Mouse (Mus musculus): ENCODE measurements around the gene Tmem121. TPM values are rescaled to one million over a fixed set of nuclear protein-coding genes. Genes with fewer than 3 reads are reported as not detected.
A peak's percentile ranks its signal among the peaks of the same experiment; 100 is the strongest.

The Tmem121 gene
- total RNA-seq, 2 experiments from 2014 or later: not detected

- no peak for ATAC-seq (replicated peaks; ENCODE audit: poor library complexity, severe bottlenecking)
Observed at GRCm38 (mm10) chr12:113148381-113149035, 37.2 kb upstream of the Tmem121 start.

GRCm38 (mm10) chr12:113149341-113149740 is 36.4 kb upstream of the Tmem121 start:
- ATAC-seq (replicated peaks; ENCODE audit: poor library complexity, severe bottlenecking): no peak

- no peak for ATAC-seq (replicated peaks; ENCODE audit: poor library complexity, severe bottlenecking)
Observed at GRCm38 (mm10) chr12:113149896-113150295, 35.8 kb upstream of the Tmem121 start.

GRCm38 (mm10) chr12:113150591-113150990 is 35.1 kb upstream of the Tmem121 start:
- ATAC-seq (replicated peaks; ENCODE audit: poor library complexity, severe bottlenecking): no peak

- no peak for ATAC-seq (replicated peaks; ENCODE audit: poor library complexity, severe bottlenecking)
Observed at GRCm38 (mm10) chr12:113151046-113151445, 34.7 kb upstream of the Tmem121 start.

- peak; percentile 17 for ATAC-seq (replicated peaks; ENCODE audit: poor library complexity, severe bottlenecking)
Observed at GRCm38 (mm10) chr12:113151661-113152271, 34.0 kb upstream of the Tmem121 start.

- ATAC-seq (replicated peaks; ENCODE audit: poor library complexity, severe bottlenecking): no peak
Observed at GRCm38 (mm10) chr12:113152272-113152661, 33.5 kb upstream of the Tmem121 start.

- no peak for ATAC-seq (replicated peaks; ENCODE audit: poor library complexity, severe bottlenecking)
Observed at GRCm38 (mm10) chr12:113152991-113153525, 32.7 kb upstream of the Tmem121 start.

GRCm38 (mm10) chr12:113153971-113154370 is 31.8 kb upstream of the Tmem121 start:
- ATAC-seq (replicated peaks; ENCODE audit: poor library complexity, severe bottlenecking): peak; percentile 15

GRCm38 (mm10) chr12:113154747-113155075 is 31.0 kb upstream of the Tmem121 start:
- no peak for ATAC-seq (replicated peaks; ENCODE audit: poor library complexity, severe bottlenecking)

- ATAC-seq (replicated peaks; ENCODE audit: poor library complexity, severe bottlenecking): no peak; the same call in 1 of the 2 replicates
Observed at GRCm38 (mm10) chr12:113155076-113155771, 30.5 kb upstream of the Tmem121 start.

- ATAC-seq (replicated peaks; ENCODE audit: poor library complexity, severe bottlenecking): peak; percentile 74
Observed at GRCm38 (mm10) chr12:113155887-113156539, 29.7 kb upstream of the Tmem121 start, which contains the start of gene Tedc1. Tedc1 (plus strand) TSS chr12:113156421.

- ATAC-seq (replicated peaks; ENCODE audit: poor library complexity, severe bottlenecking): no peak
Observed at GRCm38 (mm10) chr12:113156540-113156929, 29.2 kb upstream of the Tmem121 start.

- ATAC-seq (replicated peaks; ENCODE audit: poor library complexity, severe bottlenecking): no peak
Observed at GRCm38 (mm10) chr12:113157002-113157401, 28.7 kb upstream of the Tmem121 start.

GRCm38 (mm10) chr12:113157521-113157920 is 28.2 kb upstream of the Tmem121 start:
- no peak for ATAC-seq (replicated peaks; ENCODE audit: poor library complexity, severe bottlenecking)

- ATAC-seq (replicated peaks; ENCODE audit: poor library complexity, severe bottlenecking): no peak
Observed at GRCm38 (mm10) chr12:113157971-113158370, 27.8 kb upstream of the Tmem121 start.

GRCm38 (mm10) chr12:113163561-113164006 is 22.1 kb upstream of the Tmem121 start:
- peak; percentile 20 for ATAC-seq (replicated peaks; ENCODE audit: poor library complexity, severe bottlenecking)

- peak; percentile 95 for ATAC-seq (replicated peaks; ENCODE audit: poor library complexity, severe bottlenecking)
Observed at GRCm38 (mm10) chr12:113168031-113168536, 17.6 kb upstream of the Tmem121 start.

- ATAC-seq (replicated peaks; ENCODE audit: poor library complexity, severe bottlenecking): no peak
Observed at GRCm38 (mm10) chr12:113176960-113177725, 8.6 kb upstream of the Tmem121 start.

GRCm38 (mm10) chr12:113181020-113181419 is 4.7 kb upstream of the Tmem121 start:
- no peak for ATAC-seq (replicated peaks; ENCODE audit: poor library complexity, severe bottlenecking)

All from granulocyte monocyte progenitor cell, adult 5-6 weeks (primary cell).